Mouse (Mus musculus) hindbrain, embryonic 16.5 days (tissue): ENCODE data around the gene Arpin. TPM values are rescaled to one million over a fixed set of nuclear protein-coding genes. Genes with fewer than 3 reads are reported as not detected.

Source experiments
- ATAC-seq: fragments of 200-750 bp; cut with Nextera tagmentation; 2 replicates; pipeline ENCODE4 v1.8.0; 2017; ENCODE audit warnings: moderate TSS enrichment, moderate library complexity
- H3K27ac ChIP-seq: fragments of 300-500 bp; sonication (generic); 2 replicates; pipeline ENCODE4 v1.5.1; 2014; ENCODE audit warnings: low read depth, mild to moderate bottlenecking, control low read depth, low read length, moderate library complexity
- H3K27me3 ChIP-seq: fragments of 300-500 bp; sonication (generic); replicated peaks from 2 replicates; pipeline ENCODE4 v1.6.1; 2014; ENCODE audit warnings: low read length; ENCODE audit not compliant: control insufficient read depth, insufficient read depth
- H3K36me3 ChIP-seq: fragments of 300-500 bp; sonication (generic); 2 replicates; pipeline ENCODE4 v1.6.1; 2014; ENCODE audit warnings: mild to moderate bottlenecking, low read length, moderate library complexity, mixed read lengths; ENCODE audit not compliant: control insufficient read depth, insufficient read depth
- H3K4me1 ChIP-seq: fragments of 300-500 bp; sonication (generic); 2 replicates; pipeline ENCODE4 v1.6.1; 2014; ENCODE audit warnings: low read depth, low read length; ENCODE audit not compliant: control insufficient read depth, insufficient read depth
- H3K4me2 ChIP-seq: fragments of 300-500 bp; sonication (generic); 2 replicates; pipeline ENCODE4 v1.6.1; 2014; ENCODE audit warnings: mild to moderate bottlenecking, low read length, control low read depth, moderate library complexity
- H3K4me3 ChIP-seq: fragments of 300-500 bp; sonication (generic); 2 replicates; pipeline ENCODE4 v1.5.1; 2014; ENCODE audit warnings: mild to moderate bottlenecking, low read length, control low read depth, moderate library complexity
- H3K9ac ChIP-seq: fragments of 300-500 bp; sonication (generic); 2 replicates; pipeline ENCODE4 v1.6.1; 2014; ENCODE audit warnings: low read depth, mild to moderate bottlenecking, control low read depth, low read length, moderate library complexity
- H3K9me3 ChIP-seq: fragments of 300-500 bp; sonication (generic); 2 replicates; pipeline ENCODE4 v1.6.1; 2014; ENCODE audit warnings: mild to moderate bottlenecking, low read length, moderate library complexity; ENCODE audit not compliant: control insufficient read depth
- WGBS: fragments of 180-500 bp; shearing (Covaris S2); extraction: QIAGEN DNeasy Blood & Tissue Kit; methylation state at CpG from one replicate; pipeline ENCODE4 v1.1.7; 2014; 5-methylcytosine and 5-hydroxymethylcytosine counted together
- polyA plus RNA-seq: library from polyadenylated mRNA; unstranded; fragments of >200 nt; fragmentation: Nextera tagmentation; extraction: Ambion mirVana; gene quantifications from 2 replicates; pipeline ENCODE4 v1.2.1, GENCODE M21; 2015

Arpin gene
- polyA plus RNA-seq, result 19.6 and 21.0 TPM in 2 replicates

DNA sequence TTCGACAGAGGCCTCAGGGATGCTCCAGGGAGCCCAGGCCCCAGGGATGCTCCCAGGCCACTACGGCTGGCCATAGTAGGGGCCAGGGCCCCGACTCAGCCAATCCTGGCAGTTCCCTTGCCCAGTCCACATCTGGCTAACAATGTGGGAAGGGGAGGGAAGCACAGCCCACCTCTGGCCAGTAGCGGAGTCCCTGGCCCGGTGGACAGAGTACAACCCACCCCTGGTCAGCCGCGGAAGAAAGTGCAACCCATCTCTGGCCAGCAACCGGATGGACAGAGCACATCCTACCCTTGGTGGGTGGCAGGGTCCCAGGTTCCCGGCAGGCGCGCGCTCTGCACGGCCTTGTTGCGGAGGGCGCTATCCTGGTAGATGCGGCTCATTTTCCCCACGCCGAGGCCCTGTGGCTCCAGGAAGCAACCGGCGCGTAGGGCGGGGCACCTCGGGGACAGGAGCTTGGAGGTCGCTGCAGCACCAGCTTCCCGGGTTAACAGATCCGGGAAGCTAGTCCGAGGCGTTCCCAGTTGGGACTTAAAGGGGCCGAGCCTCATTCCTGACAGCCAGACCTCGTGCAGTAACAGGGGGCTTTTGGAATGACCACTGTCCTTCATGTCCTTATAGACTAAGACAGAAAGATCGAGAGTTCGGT, at the start of gene Arpin:
TSS of gene Arpin (minus strand) at position 498 of the 649 bp plus-strand sequence.
- H3K27me3 ChIP-seq, result no peaks in the 10 kb centered on the region
- H3K9ac ChIP-seq, result peak within 1 kb of the TSS; percentile 67
- peak within 1 kb of the TSS; percentile 34; the same call in 1 of the 2 replicates for H3K27ac ChIP-seq
- H3K9me3 ChIP-seq, result no peaks in the 10 kb centered on the region
- no peaks in the 10 kb centered on the region for H3K36me3 ChIP-seq
- peaks cover 8% of the 10 kb centered on the region for H3K4me1 ChIP-seq
- peak within 1 kb of the TSS; percentile 60 for H3K4me2 ChIP-seq
- 2% methylated on average over 30 of the region's 32 CpGs for WGBS
- peak; percentile 81 for ATAC-seq
- peak within 1 kb of the TSS; percentile 46 for H3K4me3 ChIP-seq

DNA sequence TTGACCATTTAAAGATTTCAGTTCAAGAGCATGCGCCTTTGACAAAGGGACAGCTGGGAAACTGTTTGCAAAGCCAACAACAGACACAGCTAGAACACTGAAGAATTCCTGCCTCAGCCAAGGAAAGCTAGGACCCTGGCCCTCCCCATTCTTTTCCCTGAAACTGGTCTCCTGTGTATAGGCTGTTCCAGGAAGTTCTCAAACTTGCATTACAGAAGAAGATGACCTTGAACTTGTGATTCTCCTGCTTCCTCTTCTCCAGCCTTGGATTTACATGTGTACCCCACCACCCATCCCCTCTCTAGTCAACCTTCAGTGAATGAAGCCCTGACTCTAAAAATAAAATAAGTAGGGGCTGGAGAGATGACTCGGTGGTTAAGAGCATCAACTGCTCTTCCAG, 40.2 kb upstream of the Arpin start:
- H3K4me1 ChIP-seq, result no peaks in the 10 kb centered on the region
- ATAC-seq, result no peak
- H3K4me3 ChIP-seq, result no peak overlapping the region
- 93% methylated on average over 2 of the region's 2 CpGs for WGBS
- H3K9ac ChIP-seq, result no peak overlapping the region
- no peaks in the 10 kb centered on the region for H3K9me3 ChIP-seq
- H3K4me2 ChIP-seq, result no peak overlapping the region
- no peaks in the 10 kb centered on the region for H3K27me3 ChIP-seq
- no peaks in the 10 kb centered on the region for H3K36me3 ChIP-seq
- no peak overlapping the region for H3K27ac ChIP-seq

GRCm38 (mm10) chr7:79972195-79972594, 37.0 kb upstream of the Arpin start:
- Histone ChIP-seq H3K9me3 (no peaks in the 10 kb centered on the region), H3K27ac (no peak overlapping the region), H3K36me3 (no peaks in the 10 kb centered on the region), H3K4me2 (no peak overlapping the region), H3K27me3 (no peaks in the 10 kb centered on the region), H3K9ac (no peak overlapping the region), H3K4me3 (no peak overlapping the region), H3K4me1 (no peaks in the 10 kb centered on the region)
- WGBS, result 86% methylated on average over 5 of the region's 5 CpGs
- no peak for ATAC-seq

- no peak overlapping the region for H3K27ac ChIP-seq
- no peak overlapping the region for H3K9ac ChIP-seq
- H3K9me3 ChIP-seq, result no peaks in the 10 kb centered on the region
- no peaks in the 10 kb centered on the region for H3K4me1 ChIP-seq
- no peaks in the 10 kb centered on the region for H3K27me3 ChIP-seq
- WGBS, result 78% methylated on average over 1 of the region's 1 CpGs
- no peaks in the 10 kb centered on the region for H3K36me3 ChIP-seq
- no peak for ATAC-seq
- no peak overlapping the region for H3K4me3 ChIP-seq
- no peak overlapping the region for H3K4me2 ChIP-seq
Observed at GRCm38 (mm10) chr7:79970336-79970735, 35.2 kb upstream of the Arpin start.

DNA sequence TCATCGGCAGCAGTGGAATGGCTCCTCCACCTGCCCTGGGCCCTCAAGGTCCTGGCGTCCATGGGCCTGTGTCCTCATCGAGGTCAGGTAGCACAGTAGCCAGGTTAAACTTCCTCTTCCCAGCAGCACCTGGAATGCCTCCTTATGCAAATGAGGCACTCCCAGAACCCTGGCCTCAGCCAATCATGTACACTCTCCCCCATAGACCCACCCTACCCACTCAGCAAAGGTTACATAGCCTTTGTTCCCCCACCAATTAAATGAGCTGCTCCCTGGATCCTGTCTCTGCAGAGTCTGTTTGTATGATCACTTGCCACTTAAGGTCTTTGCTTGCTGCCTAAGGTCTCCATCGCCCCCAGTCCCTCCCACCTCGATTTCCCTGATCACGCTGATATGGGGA, 33.2 kb upstream of the Arpin start:
- 83% methylated on average over 6 of the region's 6 CpGs for WGBS
- Histone ChIP-seq H3K4me1 (no peaks in the 10 kb centered on the region), H3K9me3 (no peaks in the 10 kb centered on the region), H3K36me3 (no peaks in the 10 kb centered on the region), H3K27me3 (no peaks in the 10 kb centered on the region), H3K4me2 (no peak overlapping the region), H3K9ac (no peak overlapping the region), H3K4me3 (no peak overlapping the region), H3K27ac (no peak overlapping the region)
- no peak for ATAC-seq

GRCm38 (mm10) chr7:79961600-79961999, 26.4 kb upstream of the Arpin start:
- no peak overlapping the region for H3K4me2 ChIP-seq
- H3K9me3 ChIP-seq, result no peaks in the 10 kb centered on the region
- no peaks in the 10 kb centered on the region for H3K4me1 ChIP-seq
- H3K27ac ChIP-seq, result no peak overlapping the region
- ATAC-seq, result no peak
- H3K27me3 ChIP-seq, result no peaks in the 10 kb centered on the region
- H3K36me3 ChIP-seq, result no peaks in the 10 kb centered on the region
- no peak overlapping the region for H3K4me3 ChIP-seq
- H3K9ac ChIP-seq, result no peak overlapping the region
- WGBS, result 66% methylated on average over 1 of the region's 1 CpGs

DNA sequence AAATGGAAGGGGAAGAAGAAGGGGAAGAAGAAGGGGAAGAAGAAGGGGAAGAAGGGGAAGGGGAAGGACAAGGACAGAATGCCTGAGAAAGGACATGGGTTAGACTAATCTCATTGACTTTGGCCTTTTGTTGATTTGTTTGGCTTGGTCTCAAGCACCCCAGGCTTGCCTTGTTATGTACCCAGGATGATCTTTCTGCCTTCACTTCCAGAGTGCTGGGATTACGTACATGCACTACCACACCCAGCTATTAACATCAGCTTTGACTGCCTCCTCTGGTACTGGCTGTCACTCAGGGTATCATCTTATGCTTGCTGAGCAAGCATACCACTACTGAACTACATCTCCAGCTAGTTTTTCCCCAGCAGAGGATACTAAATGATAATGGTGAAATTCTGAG, 21.0 kb upstream of the Arpin start:
- Histone ChIP-seq H3K27me3 (no peaks in the 10 kb centered on the region), H3K4me1 (no peaks in the 10 kb centered on the region), H3K9me3 (no peaks in the 10 kb centered on the region), H3K4me2 (no peak overlapping the region), H3K27ac (no peak overlapping the region), H3K36me3 (no peaks in the 10 kb centered on the region), H3K9ac (no peak overlapping the region), H3K4me3 (no peak overlapping the region)
- no peak for ATAC-seq
- WGBS, result 91% methylated on average over 1 of the region's 1 CpGs

DNA sequence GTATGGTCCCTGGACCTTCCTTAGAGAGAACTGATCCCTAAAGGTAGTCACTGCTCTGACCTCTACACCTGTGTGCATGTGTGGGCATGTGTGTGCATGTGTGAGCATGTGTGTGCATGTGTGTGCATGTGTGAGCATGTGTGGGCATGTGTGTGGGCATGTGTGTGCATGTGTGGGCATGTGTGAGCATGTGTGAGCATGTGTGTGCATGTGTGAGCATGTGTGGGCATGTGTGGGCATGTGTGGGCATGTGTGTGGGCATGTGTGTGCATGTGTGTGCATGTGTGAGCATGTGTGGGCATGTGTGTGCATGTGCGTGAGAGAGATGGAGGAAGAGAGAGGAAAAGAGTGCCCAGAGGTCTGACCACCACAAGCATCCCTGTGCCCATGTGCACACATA, 19.7 kb upstream of the Arpin start:
- WGBS, result 100% methylated on average over 1 of the region's 1 CpGs
- ATAC-seq, result no peak
- no peaks in the 10 kb centered on the region for H3K27me3 ChIP-seq
- no peaks in the 10 kb centered on the region for H3K4me1 ChIP-seq
- no peaks in the 10 kb centered on the region for H3K36me3 ChIP-seq
- H3K9ac ChIP-seq, result no peak overlapping the region
- no peak overlapping the region for H3K4me3 ChIP-seq
- H3K27ac ChIP-seq, result no peak overlapping the region
- no peak overlapping the region for H3K4me2 ChIP-seq
- no peaks in the 10 kb centered on the region for H3K9me3 ChIP-seq

DNA sequence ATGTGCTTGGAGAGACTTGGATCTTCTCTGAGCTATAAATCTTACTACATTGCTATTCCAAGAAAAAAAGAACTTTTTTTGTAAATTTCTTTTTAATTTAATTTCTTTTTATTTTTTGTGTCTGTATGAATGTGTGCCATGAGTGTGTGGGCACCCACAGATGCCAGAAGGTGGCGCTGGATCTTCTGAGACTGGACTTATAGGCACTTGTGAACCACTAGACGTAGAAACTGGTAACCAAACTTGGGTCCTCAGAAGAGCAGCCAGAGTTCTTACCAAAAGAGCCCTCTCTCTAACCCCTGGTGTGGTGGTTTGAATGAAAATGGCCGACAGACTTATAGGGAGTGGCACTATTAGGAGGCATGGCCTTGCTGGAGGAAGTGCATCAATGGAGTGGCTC, 15.9 kb upstream of the Arpin start:
- Histone ChIP-seq H3K27ac (no peak overlapping the region), H3K9ac (no peak overlapping the region), H3K4me2 (no peak overlapping the region), H3K4me3 (no peak overlapping the region), H3K36me3 (no peaks in the 10 kb centered on the region), H3K27me3 (no peaks in the 10 kb centered on the region), H3K4me1 (no peaks in the 10 kb centered on the region), H3K9me3 (no peaks in the 10 kb centered on the region)
- 74% methylated on average over 3 of the region's 3 CpGs for WGBS
- ATAC-seq, result no peak
